Mouse (Mus musculus): Measurements from ENCODE around the gene Plcl1.
A peak's percentile ranks its signal among the peaks of the same experiment; 100 is the strongest.

Gene Plcl1

GRCm38 (mm10) chr1:55618617-55619286 is 213.0 kb downstream of the Plcl1 start:
- no peak for DNase-seq

GRCm38 (mm10) chr1:55631496-55631895 is 225.8 kb downstream of the Plcl1 start:
- DNase-seq: no peak

- no peak for DNase-seq
Observed at GRCm38 (mm10) chr1:55632024-55632423, 226.3 kb downstream of the Plcl1 start.

- peak; percentile 2 for DNase-seq
Observed at GRCm38 (mm10) chr1:55633326-55633725, 227.6 kb downstream of the Plcl1 start.

GRCm38 (mm10) chr1:55659518-55660210 is 253.9 kb downstream of the Plcl1 start:
- DNase-seq: no peak

- no peak for DNase-seq
Observed at GRCm38 (mm10) chr1:55661381-55661780, 255.7 kb downstream of the Plcl1 start.

- peak; percentile 21 for DNase-seq
Observed at GRCm38 (mm10) chr1:55665137-55665827, 259.6 kb downstream of the Plcl1 start.

GRCm38 (mm10) chr1:55665828-55666673 is 260.3 kb downstream of the Plcl1 start:
- DNase-seq: peak; percentile 22

- DNase-seq: no peak
Observed at GRCm38 (mm10) chr1:55666798-55667197, 261.1 kb downstream of the Plcl1 start.

- no peak for DNase-seq
Observed at GRCm38 (mm10) chr1:55668622-55669237, 263.0 kb downstream of the Plcl1 start.

- no peak for DNase-seq
Observed at GRCm38 (mm10) chr1:55682676-55683075, 277.0 kb downstream of the Plcl1 start.

- no peak for DNase-seq
Observed at GRCm38 (mm10) chr1:55686261-55686660, 280.5 kb downstream of the Plcl1 start.

- no peak for DNase-seq
Observed at GRCm38 (mm10) chr1:55693636-55694220, 288.0 kb downstream of the Plcl1 start.

GRCm38 (mm10) chr1:55696206-55696605 is 290.5 kb downstream of the Plcl1 start:
- DNase-seq: no peak

- no peak for DNase-seq
Observed at GRCm38 (mm10) chr1:55699393-55699970, 293.8 kb downstream of the Plcl1 start.

- no peak for DNase-seq
Observed at GRCm38 (mm10) chr1:55700016-55700415, 294.3 kb downstream of the Plcl1 start.

- no peak for DNase-seq
Observed at GRCm38 (mm10) chr1:55700726-55701125, 295.0 kb downstream of the Plcl1 start.

GRCm38 (mm10) chr1:55701601-55702000 is 295.9 kb downstream of the Plcl1 start:
- DNase-seq: no peak

- DNase-seq: no peak
Observed at GRCm38 (mm10) chr1:55702106-55702505, 296.4 kb downstream of the Plcl1 start.

GRCm38 (mm10) chr1:55704707-55705106 is 299.0 kb downstream of the Plcl1 start:
- no peak for DNase-seq

GRCm38 (mm10) chr1:55705173-55705572 is 299.5 kb downstream of the Plcl1 start:
- DNase-seq: no peak

GRCm38 (mm10) chr1:55705756-55706155 is 300.0 kb downstream of the Plcl1 start:
- no peak for DNase-seq

Measured in lung, postnatal 10 days (tissue).